Mouse (Mus musculus) C2C12 (cell line): ENCODE data around the gene Mpp6.

Source experiments
- CEBPB ChIP-seq: IDR thresholded peaks from one replicate; pipeline ENCODE4 v1.6.1; 2011; ENCODE audit warnings: low read depth, mild to moderate bottlenecking, control low read depth, moderate library complexity
- CTCF ChIP-seq: IDR thresholded peaks from one replicate; pipeline ENCODE4 v1.5.1; 2011; ENCODE audit not compliant: control insufficient read depth, insufficient read depth, insufficient read length
- FOSL1 ChIP-seq: IDR thresholded peaks from one replicate; pipeline ENCODE4 v1.8.0; 2011; ENCODE audit warnings: mild to moderate bottlenecking, low read length; ENCODE audit not compliant: poor library complexity, insufficient read depth, severe bottlenecking
- MAX ChIP-seq: IDR thresholded peaks from one replicate; pipeline ENCODE4 v1.6.1; 2011; ENCODE audit warnings: mild to moderate bottlenecking, control low read depth
- MYOG ChIP-seq: IDR thresholded peaks from one replicate; pipeline ENCODE4 v1.6.1; 2011; ENCODE audit not compliant: control insufficient read depth, insufficient read length; ENCODE audit errors: extremely low read depth
- USF1 ChIP-seq: IDR thresholded peaks from one replicate; pipeline ENCODE4 v1.6.1; 2011; ENCODE audit warnings: low read depth, mild to moderate bottlenecking, control low read depth, moderate library complexity

DNA sequence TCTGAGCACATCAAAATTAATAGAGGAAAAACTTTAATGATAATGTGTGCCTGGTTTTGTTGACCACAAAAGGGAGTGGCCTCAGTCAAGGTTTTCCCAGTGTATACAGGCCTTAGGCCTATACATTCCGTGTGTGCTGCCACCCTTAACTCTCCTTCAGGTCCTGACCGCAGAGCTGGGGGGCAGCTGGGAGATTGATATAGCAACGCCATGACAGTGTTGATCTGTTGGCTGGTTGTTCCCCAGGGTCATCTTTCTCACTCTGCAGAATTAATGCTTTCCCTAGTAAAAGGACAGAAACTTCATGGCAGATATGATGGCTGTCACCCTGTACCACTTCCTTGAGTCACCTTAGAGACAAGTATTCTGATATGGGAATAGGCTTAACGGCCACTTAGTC, 94.3 kb downstream of the Mpp6 start:
- TF ChIP-seq CEBPB: no peak
- no peak for TF ChIP-seq USF1
- no peak for TF ChIP-seq MAX
- no peak for TF ChIP-seq CTCF
- TF ChIP-seq FOSL1: no peak
- TF ChIP-seq MYOG: no peak
